Mouse (Mus musculus): ENCODE measurements around the gene Mettl9. TPM values are rescaled to one million over a fixed set of nuclear protein-coding genes. Genes with fewer than 3 reads are reported as not detected.

Mettl9 gene
- polyA plus RNA-seq, 1 experiment from 2014 or later: 35.8 TPM

GRCm38 (mm10) chr7:121074281-121074680 lies 40.0 kb downstream of the Mettl9 start, which contains the start of gene Igsf6:
Igsf6 (minus strand) TSS chr7:121074572.
- Histone ChIP-seq H3K27ac (peak within 1 kb of the TSS; percentile 98), H3K4me3 (ENCODE audit: inconsistent target) (peak within 1 kb of the TSS; percentile 57), H3K36me3 (ENCODE audit: inconsistent target) (peaks cover 19% of the 10 kb centered on the region; the same call in 1 of the 2 replicates), H3K79me2 (ENCODE audit: inconsistent target) (peaks cover 49% of the 10 kb centered on the region)
- WGBS (ENCODE audit: missing documents): 2% methylated on average over 9 of the region's 11 CpGs

GRCm38 (mm10) chr7:121074801-121075400 lies 40.7 kb downstream of the Mettl9 start:
- Histone ChIP-seq H3K79me2 (ENCODE audit: inconsistent target) (peaks cover 43% of the 10 kb centered on the region), H3K27ac (peak overlapping the region; percentile 98), H3K4me3 (ENCODE audit: inconsistent target) (peak overlapping the region; percentile 57), H3K36me3 (ENCODE audit: inconsistent target) (peaks cover 15% of the 10 kb centered on the region; the same call in 1 of the 2 replicates)
- 27% methylated on average over 6 of the region's 6 CpGs for WGBS (ENCODE audit: missing documents)

GRCm38 (mm10) chr7:121075416-121075815 lies 41.2 kb downstream of the Mettl9 start:
- Histone ChIP-seq H3K4me3 (ENCODE audit: inconsistent target) (no peak overlapping the region), H3K79me2 (ENCODE audit: inconsistent target) (peaks cover 38% of the 10 kb centered on the region), H3K27ac (peak overlapping the region; percentile 98), H3K36me3 (ENCODE audit: inconsistent target) (peaks cover 10% of the 10 kb centered on the region; the same call in 1 of the 2 replicates)
- 35% methylated on average over 5 of the region's 5 CpGs for WGBS (ENCODE audit: missing documents)

GRCm38 (mm10) chr7:121077311-121077710 lies 43.1 kb downstream of the Mettl9 start:
- H3K27ac ChIP-seq: no peak overlapping the region
- H3K79me2 ChIP-seq (ENCODE audit: inconsistent target): peaks cover 19% of the 10 kb centered on the region
- no peaks in the 10 kb centered on the region for H3K36me3 ChIP-seq (ENCODE audit: inconsistent target)
- no peak overlapping the region for H3K4me3 ChIP-seq (ENCODE audit: inconsistent target)
- WGBS (ENCODE audit: missing documents): 97% methylated on average over 6 of the region's 6 CpGs

GRCm38 (mm10) chr7:121077829-121078228 lies 43.6 kb downstream of the Mettl9 start:
- H3K4me3 ChIP-seq (ENCODE audit: inconsistent target): no peak overlapping the region
- 57% methylated on average over 5 of the region's 5 CpGs for WGBS (ENCODE audit: missing documents)
- no peaks in the 10 kb centered on the region for H3K36me3 ChIP-seq (ENCODE audit: inconsistent target)
- H3K27ac ChIP-seq: no peak overlapping the region
- H3K79me2 ChIP-seq (ENCODE audit: inconsistent target): peaks cover 13% of the 10 kb centered on the region

DNA sequence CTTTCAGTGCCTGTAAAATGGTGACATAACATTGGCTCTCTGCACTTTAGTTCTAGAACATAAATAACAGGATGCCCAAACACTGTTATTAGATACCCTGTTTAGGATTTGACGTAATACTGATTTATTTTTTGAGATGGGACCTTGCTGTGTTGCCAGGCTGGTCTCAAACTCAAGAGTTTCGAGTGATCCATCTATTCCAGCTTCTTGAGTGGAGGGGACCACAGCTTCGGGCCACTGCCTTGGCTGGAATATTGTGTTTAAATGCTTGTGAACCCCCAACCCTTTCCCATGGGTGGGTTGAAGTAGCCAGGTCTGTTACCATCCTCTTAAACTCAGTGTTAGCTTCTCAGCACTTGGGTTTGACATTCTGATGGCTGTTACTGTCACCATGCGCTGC lies 47.1 kb downstream of the Mettl9 start, which contains the start of gene Otoa:
Gene Otoa, plus strand, starts transcription at position 301 of the 400 bp plus-strand sequence.
- WGBS (ENCODE audit: missing documents): 92% methylated on average over 4 of the region's 4 CpGs
- H3K4me3 ChIP-seq (ENCODE audit: inconsistent target): no peak within 1 kb of the TSS
- H3K36me3 ChIP-seq (ENCODE audit: inconsistent target): no peaks in the 10 kb centered on the region
- H3K27ac ChIP-seq: no peak within 1 kb of the TSS
- no peaks in the 10 kb centered on the region for H3K79me2 ChIP-seq (ENCODE audit: inconsistent target)

DNA sequence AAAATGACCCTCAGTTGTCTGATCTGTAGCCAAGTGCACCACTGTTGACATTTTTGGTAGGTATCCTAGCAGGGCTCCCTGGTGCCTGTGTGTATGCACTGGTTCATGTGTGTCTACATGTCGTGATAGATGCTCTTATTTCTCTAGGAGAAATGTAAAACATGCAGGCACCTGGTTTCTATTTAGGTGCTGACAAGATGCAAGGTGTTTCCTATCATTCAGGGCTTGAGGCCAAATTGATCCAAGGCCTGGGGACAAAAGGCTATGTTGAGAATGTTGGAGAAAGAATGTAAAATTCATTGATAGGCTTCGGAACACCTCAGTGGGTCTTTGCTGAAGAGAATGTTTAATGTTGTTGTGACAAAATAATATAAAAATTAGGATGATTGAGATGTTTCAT lies 47.6 kb downstream of the Mettl9 start:
- no peaks in the 10 kb centered on the region for H3K79me2 ChIP-seq (ENCODE audit: inconsistent target)
- no peak overlapping the region for H3K27ac ChIP-seq
- WGBS (ENCODE audit: missing documents): 92% methylated on average over 2 of the region's 2 CpGs
- H3K4me3 ChIP-seq (ENCODE audit: inconsistent target): no peak overlapping the region
- H3K36me3 ChIP-seq (ENCODE audit: inconsistent target): no peaks in the 10 kb centered on the region

- no peak overlapping the region for H3K4me3 ChIP-seq (ENCODE audit: inconsistent target)
- H3K79me2 ChIP-seq (ENCODE audit: inconsistent target): no peaks in the 10 kb centered on the region
- no peak overlapping the region for H3K27ac ChIP-seq
- WGBS (ENCODE audit: missing documents): 91% methylated on average over 9 of the region's 9 CpGs
- H3K36me3 ChIP-seq (ENCODE audit: inconsistent target): no peaks in the 10 kb centered on the region
These were observed 48.8 kb downstream of the Mettl9 start for GRCm38 (mm10) chr7:121082949-121083513.

- Histone ChIP-seq H3K4me3 (ENCODE audit: inconsistent target) (no peak overlapping the region), H3K36me3 (ENCODE audit: inconsistent target) (no peaks in the 10 kb centered on the region), H3K79me2 (ENCODE audit: inconsistent target) (no peaks in the 10 kb centered on the region), H3K27ac (no peak overlapping the region)
- 91% methylated on average over 8 of the region's 8 CpGs for WGBS (ENCODE audit: missing documents)
These were observed 50.7 kb downstream of the Mettl9 start for GRCm38 (mm10) chr7:121084840-121085453.

- no peaks in the 10 kb centered on the region for H3K36me3 ChIP-seq (ENCODE audit: inconsistent target)
- 52% methylated on average over 4 of the region's 4 CpGs for WGBS (ENCODE audit: missing documents)
- H3K27ac ChIP-seq: no peak overlapping the region
- no peaks in the 10 kb centered on the region for H3K79me2 ChIP-seq (ENCODE audit: inconsistent target)
- H3K4me3 ChIP-seq (ENCODE audit: inconsistent target): no peak overlapping the region
These were observed 51.3 kb downstream of the Mettl9 start for GRCm38 (mm10) chr7:121085500-121085899.

GRCm38 (mm10) chr7:121088745-121089144 lies 54.5 kb downstream of the Mettl9 start:
- Histone ChIP-seq H3K27ac (no peak overlapping the region), H3K36me3 (ENCODE audit: inconsistent target) (no peaks in the 10 kb centered on the region), H3K79me2 (ENCODE audit: inconsistent target) (no peaks in the 10 kb centered on the region), H3K4me3 (ENCODE audit: inconsistent target) (no peak overlapping the region)
- 83% methylated on average over 5 of the region's 5 CpGs for WGBS (ENCODE audit: missing documents)

DNA sequence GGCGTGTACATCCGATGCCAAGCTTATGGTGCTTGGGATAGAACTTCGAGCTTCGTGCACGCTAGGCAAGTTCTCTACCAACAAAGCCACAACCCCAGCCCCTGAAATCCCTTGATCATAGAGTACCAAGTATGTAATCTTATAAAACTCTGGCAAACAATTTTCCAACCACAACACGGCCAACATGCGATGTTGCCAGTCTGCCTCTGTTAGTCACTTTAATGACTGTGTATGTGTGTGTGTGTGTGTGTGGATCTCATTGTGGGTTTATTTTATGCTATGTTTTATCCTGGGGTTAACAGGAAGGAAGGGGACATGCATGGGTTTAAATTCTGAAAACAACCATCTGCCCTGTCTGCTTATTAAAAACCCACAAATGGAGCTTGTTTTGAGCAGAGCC lies 56.5 kb downstream of the Mettl9 start:
- H3K4me3 ChIP-seq (ENCODE audit: inconsistent target): no peak overlapping the region
- no peaks in the 10 kb centered on the region for H3K36me3 ChIP-seq (ENCODE audit: inconsistent target)
- H3K79me2 ChIP-seq (ENCODE audit: inconsistent target): no peaks in the 10 kb centered on the region
- 89% methylated on average over 7 of the region's 7 CpGs for WGBS (ENCODE audit: missing documents)
- H3K27ac ChIP-seq: no peak overlapping the region

GRCm38 (mm10) chr7:121093026-121093425 lies 58.8 kb downstream of the Mettl9 start:
- no peaks in the 10 kb centered on the region for H3K36me3 ChIP-seq (ENCODE audit: inconsistent target)
- no peaks in the 10 kb centered on the region for H3K79me2 ChIP-seq (ENCODE audit: inconsistent target)
- no peak overlapping the region for H3K27ac ChIP-seq
- WGBS (ENCODE audit: missing documents): 80% methylated on average over 4 of the region's 4 CpGs
- H3K4me3 ChIP-seq (ENCODE audit: inconsistent target): no peak overlapping the region

GRCm38 (mm10) chr7:121098614-121099389 lies 64.6 kb downstream of the Mettl9 start:
- Histone ChIP-seq H3K27ac (no peak overlapping the region), H3K36me3 (ENCODE audit: inconsistent target) (no peaks in the 10 kb centered on the region), H3K79me2 (ENCODE audit: inconsistent target) (no peaks in the 10 kb centered on the region), H3K4me3 (ENCODE audit: inconsistent target) (no peak overlapping the region)
- 80% methylated on average over 9 of the region's 10 CpGs for WGBS (ENCODE audit: missing documents)

Data from macrophage (primary cell).